Mouse (Mus musculus): ENCODE results near the gene Sptb.

- TF ChIP-seq CTCF (IDR thresholded peaks at IDR 0.05; ENCODE audit: insufficient read depth, low read length) (no peak), POLR2A (IDR thresholded peaks at IDR 0.05; ENCODE audit: borderline replicate concordance, extremely low read depth, low read depth, low read length) (no peak)
Measured at GRCm38 (mm10) chr12:76571266-76571665, 139.1 kb downstream of the Sptb start.
